Mouse (Mus musculus): ENCODE results near the gene Dlgap1.

Gene Dlgap1

GRCm38 (mm10) chr17:70446451-70446850 is 477.6 kb downstream of the Dlgap1 start:
- no peak for TF ChIP-seq GATA4 (IDR thresholded peaks at IDR 0.05; ENCODE audit: insufficient replicate concordance, low read length)

GRCm38 (mm10) chr17:70455036-70455435 is 486.2 kb downstream of the Dlgap1 start:
- no peak for TF ChIP-seq GATA4 (IDR thresholded peaks at IDR 0.05; ENCODE audit: insufficient replicate concordance, low read length)

- no peak for TF ChIP-seq GATA4 (IDR thresholded peaks at IDR 0.05; ENCODE audit: insufficient replicate concordance, low read length)
These were observed 488.2 kb downstream of the Dlgap1 start for GRCm38 (mm10) chr17:70457103-70457502.

- no peak for TF ChIP-seq GATA4 (IDR thresholded peaks at IDR 0.05; ENCODE audit: insufficient replicate concordance, low read length)
These were observed 493.4 kb downstream of the Dlgap1 start for GRCm38 (mm10) chr17:70462231-70462630.

GRCm38 (mm10) chr17:70462771-70463491 is 494.1 kb downstream of the Dlgap1 start:
- no peak for TF ChIP-seq GATA4 (IDR thresholded peaks at IDR 0.05; ENCODE audit: insufficient replicate concordance, low read length)

- no peak for TF ChIP-seq GATA4 (IDR thresholded peaks at IDR 0.05; ENCODE audit: insufficient replicate concordance, low read length)
These were observed 497.5 kb downstream of the Dlgap1 start for GRCm38 (mm10) chr17:70466413-70466812.

GRCm38 (mm10) chr17:70470970-70471371 is 502.1 kb downstream of the Dlgap1 start:
- TF ChIP-seq GATA4 (IDR thresholded peaks at IDR 0.05; ENCODE audit: insufficient replicate concordance, low read length): no peak

- TF ChIP-seq GATA4 (IDR thresholded peaks at IDR 0.05; ENCODE audit: insufficient replicate concordance, low read length): no peak
These were observed 503.3 kb downstream of the Dlgap1 start for GRCm38 (mm10) chr17:70472162-70472561.

GRCm38 (mm10) chr17:70473871-70474270 is 505.0 kb downstream of the Dlgap1 start:
- TF ChIP-seq GATA4 (IDR thresholded peaks at IDR 0.05; ENCODE audit: insufficient replicate concordance, low read length): no peak

GRCm38 (mm10) chr17:70483716-70484115 is 514.8 kb downstream of the Dlgap1 start:
- no peak for TF ChIP-seq GATA4 (IDR thresholded peaks at IDR 0.05; ENCODE audit: insufficient replicate concordance, low read length)

- TF ChIP-seq GATA4 (IDR thresholded peaks at IDR 0.05; ENCODE audit: insufficient replicate concordance, low read length): no peak
These were observed 516.8 kb downstream of the Dlgap1 start for GRCm38 (mm10) chr17:70485668-70486067.

- TF ChIP-seq GATA4 (IDR thresholded peaks at IDR 0.05; ENCODE audit: insufficient replicate concordance, low read length): no peak
These were observed 517.4 kb downstream of the Dlgap1 start for GRCm38 (mm10) chr17:70486259-70486658.

GRCm38 (mm10) chr17:70486831-70487230 is 518.0 kb downstream of the Dlgap1 start:
- no peak for TF ChIP-seq GATA4 (IDR thresholded peaks at IDR 0.05; ENCODE audit: insufficient replicate concordance, low read length)

GRCm38 (mm10) chr17:70488784-70489265 is 520.0 kb downstream of the Dlgap1 start:
- TF ChIP-seq GATA4 (IDR thresholded peaks at IDR 0.05; ENCODE audit: insufficient replicate concordance, low read length): no peak

- no peak for TF ChIP-seq GATA4 (IDR thresholded peaks at IDR 0.05; ENCODE audit: insufficient replicate concordance, low read length)
These were observed 522.7 kb downstream of the Dlgap1 start for GRCm38 (mm10) chr17:70491575-70491974.

- no peak for TF ChIP-seq GATA4 (IDR thresholded peaks at IDR 0.05; ENCODE audit: insufficient replicate concordance, low read length)
These were observed 525.5 kb downstream of the Dlgap1 start for GRCm38 (mm10) chr17:70494338-70494737.

- TF ChIP-seq GATA4 (IDR thresholded peaks at IDR 0.05; ENCODE audit: insufficient replicate concordance, low read length): no peak
These were observed 529.4 kb downstream of the Dlgap1 start for GRCm38 (mm10) chr17:70498256-70498655.
